Mouse (Mus musculus) heart, postnatal 36 days (tissue): ENCODE measurements around the gene Pth1r. TPM values are rescaled to one million over a fixed set of nuclear protein-coding genes. Genes with fewer than 3 reads are reported as not detected.

Experiments used
- DNase-seq, 2 experiments: peaks; one replicate each; pipeline ENCODE4 v3.0.0; 2021 to 2022
- intact Hi-C: fragments of 180-260 bp; cut with DNase I; formaldehyde crosslinking; loops from one replicate; pipeline ENCODE4 v1.15.1; 2025
- total RNA-seq, 2 experiments: library from RNA; stranded (reverse); gene quantifications; 2 replicates each; pipeline ENCODE4 v1.2.3; 2021

Pth1r gene
- total RNA-seq = 1 to 10 TPM; 6.5 to 6.6 TPM

GRCm38 (mm10) chr9:110746961-110747360 is at the start of gene Pth1r:
TSS of gene Pth1r (minus strand) at chr9:110747145.
- intact Hi-C loops = no loop called here
- no peak for DNase-seq

GRCm38 (mm10) chr9:110790462-110790861 is 43.5 kb upstream of the Pth1r start:
- intact Hi-C loops = no loop called here
- no peak for DNase-seq

GRCm38 (mm10) chr9:110788169-110788568 is 41.2 kb upstream of the Pth1r start:
- DNase-seq = no peak
- intact Hi-C loops = no loop called here

- intact Hi-C loops = loop anchor here (2.0 to 5.0 kb wide), 2 partner anchors 87 to 169 kb away; partner anchors contain the start of gene Lrrc2
- no peak for DNase-seq
Observed at GRCm38 (mm10) chr9:110783611-110784010, 36.7 kb upstream of the Pth1r start.

GRCm38 (mm10) chr9:110781731-110782130 is 34.8 kb upstream of the Pth1r start:
- intact Hi-C loops = loop anchor here (1.0 to 5.0 kb wide), 6 partner anchors 52 to 368 kb away; partner anchors contain the start of gene Lrrc2
- DNase-seq = peak; percentile 87 to 88

GRCm38 (mm10) chr9:110781256-110781721 is 34.3 kb upstream of the Pth1r start:
- intact Hi-C loops = loop anchor here (1.0 to 5.0 kb wide), 5 partner anchors 52 to 368 kb away; partner anchors contain the start of gene Lrrc2
- DNase-seq = peak; percentile 98

GRCm38 (mm10) chr9:110779242-110779913 is 32.4 kb upstream of the Pth1r start:
- DNase-seq = no peak
- intact Hi-C loops = loop anchor here (5.0 kb wide), 1 partner anchor 132 kb away; no protein-coding TSS in a partner anchor

GRCm38 (mm10) chr9:110778559-110778958 is 31.6 kb upstream of the Pth1r start:
- no peak for DNase-seq
- intact Hi-C loops = loop anchor here (5.0 kb wide), 1 partner anchor 131 kb away; no protein-coding TSS in a partner anchor

GRCm38 (mm10) chr9:110778100-110778499 is 31.2 kb upstream of the Pth1r start:
- DNase-seq = no peak

GRCm38 (mm10) chr9:110775269-110776022 is 28.5 kb upstream of the Pth1r start:
- DNase-seq = no peak
- intact Hi-C loops = loop anchor here (5.0 kb wide), 1 partner anchor 128 kb away; no protein-coding TSS in a partner anchor

More at GRCm38 (mm10) chr9:110778100-110778499, 31.2 kb upstream of the Pth1r start:
- intact Hi-C loops = loop anchor here (5.0 kb wide), 1 partner anchor 131 kb away; no protein-coding TSS in a partner anchor

- no peak for DNase-seq
- intact Hi-C loops = loop anchor here (5.0 kb wide), 1 partner anchor 127 kb away; no protein-coding TSS in a partner anchor
Observed at GRCm38 (mm10) chr9:110774403-110775268, 27.7 kb upstream of the Pth1r start.

- intact Hi-C loops = no loop called here
- DNase-seq = no peak
Observed at GRCm38 (mm10) chr9:110772336-110772735, 25.4 kb upstream of the Pth1r start.

GRCm38 (mm10) chr9:110763405-110763804 is 16.5 kb upstream of the Pth1r start:
- intact Hi-C loops = no loop called here
- DNase-seq = peak; percentile 38 to 51

GRCm38 (mm10) chr9:110762763-110763162 is 15.8 kb upstream of the Pth1r start:
- intact Hi-C loops = no loop called here
- DNase-seq = no peak

- no peak for DNase-seq
- intact Hi-C loops = no loop called here
Observed at GRCm38 (mm10) chr9:110760886-110761285, 13.9 kb upstream of the Pth1r start.

GRCm38 (mm10) chr9:110759265-110759664 is 12.3 kb upstream of the Pth1r start:
- DNase-seq = peak; percentile 70 to 74
- intact Hi-C loops = loop anchor here (1.0 kb wide), 2 partner anchors 29 to 42 kb away; no protein-coding TSS in a partner anchor

GRCm38 (mm10) chr9:110758605-110759004 is 11.7 kb upstream of the Pth1r start:
- DNase-seq = peak; percentile 86 to 88
- intact Hi-C loops = loop anchor here (1.0 kb wide), 2 partner anchors 28 to 41 kb away; no protein-coding TSS in a partner anchor

GRCm38 (mm10) chr9:110757816-110758215 is 10.9 kb upstream of the Pth1r start:
- intact Hi-C loops = no loop called here
- no peak for DNase-seq

GRCm38 (mm10) chr9:110753773-110754172 is 6.8 kb upstream of the Pth1r start:
- DNase-seq = no peak
- intact Hi-C loops = no loop called here

- intact Hi-C loops = no loop called here
Observed at GRCm38 (mm10) chr9:110752917-110753435, 6.0 kb upstream of the Pth1r start.

More at GRCm38 (mm10) chr9:110752917-110753435, 6.0 kb upstream of the Pth1r start:
- no peak for DNase-seq
